Mouse (Mus musculus) lung, postnatal 0 days (tissue): ENCODE results near the gene Commd6. TPM values are rescaled to one million over a fixed set of nuclear protein-coding genes. Genes with fewer than 3 reads are reported as not detected.

Source experiments
- ATAC-seq: fragments of 200-750 bp; cut with Nextera tagmentation; 2 replicates; pipeline ENCODE4 v1.8.0; 2017; ENCODE audit warnings: moderate library complexity
- DNase-seq: peaks from one replicate; pipeline ENCODE4 v3.0.0-alpha.2; 2016; ENCODE audit warnings: low spot score
- H3K27ac ChIP-seq: fragments of 300-500 bp; sonication (generic); 2 replicates; pipeline ENCODE4 v1.5.1; 2014; ENCODE audit warnings: antibody characterized with exemption, mild to moderate bottlenecking, low read length, mixed read lengths
- H3K27me3 ChIP-seq: fragments of 300-500 bp; sonication (generic); replicated peaks from 2 replicates; pipeline ENCODE4 v1.6.1; 2014; ENCODE audit warnings: low read length, mixed read lengths; ENCODE audit not compliant: insufficient read depth
- H3K36me3 ChIP-seq: fragments of 300-500 bp; sonication (generic); 2 replicates; pipeline ENCODE4 v1.6.1; 2014; ENCODE audit warnings: low read length, mixed read lengths; ENCODE audit not compliant: insufficient read depth
- H3K4me1 ChIP-seq: fragments of 300-500 bp; sonication (generic); 2 replicates; pipeline ENCODE4 v1.6.1; 2014; ENCODE audit warnings: antibody characterized with exemption, low read depth, low read length, mixed read lengths; ENCODE audit not compliant: insufficient read depth
- H3K4me2 ChIP-seq: fragments of 300-500 bp; sonication (generic); replicated peaks from 2 replicates; pipeline ENCODE4 v1.6.1; 2014; ENCODE audit warnings: low read depth, mild to moderate bottlenecking, low read length, moderate library complexity, mixed read lengths
- H3K4me3 ChIP-seq: fragments of 300-500 bp; sonication (generic); 2 replicates; pipeline ENCODE4 v1.5.1; 2014; ENCODE audit warnings: low read depth, low read length
- H3K9ac ChIP-seq: fragments of 300-500 bp; sonication (generic); replicated peaks from 2 replicates; pipeline ENCODE4 v1.6.1; 2014; ENCODE audit warnings: low read depth, mild to moderate bottlenecking
- H3K9me3 ChIP-seq: fragments of 300-500 bp; sonication (generic); 2 replicates; pipeline ENCODE4 v1.6.1; 2016; ENCODE audit warnings: low read length, mixed read lengths
- CTCF ChIP-seq: IDR thresholded peaks from 2 replicates; pipeline ENCODE4 v1.5.1; 2016; ENCODE audit warnings: antibody characterized with exemption, mild to moderate bottlenecking
- EP300 ChIP-seq: IDR thresholded peaks from 2 replicates; pipeline ENCODE4 v1.6.1; 2016; ENCODE audit warnings: antibody characterized with exemption, mild to moderate bottlenecking, control low read depth
- WGBS: fragments of 180-500 bp; shearing (Covaris S2); extraction: QIAGEN DNeasy Blood & Tissue Kit; methylation state at CpG from one replicate; pipeline ENCODE4 v1.1.7; 2014; 5-methylcytosine and 5-hydroxymethylcytosine counted together
- polyA plus RNA-seq: library from polyadenylated mRNA; unstranded; fragments of >200 nt; fragmentation: Nextera tagmentation; extraction: Ambion mirVana; gene quantifications from 2 replicates; pipeline ENCODE4 v1.2.1, GENCODE M21; 2015

Commd6 gene
- polyA plus RNA-seq, 1 experiment from 2014 or later = 86.3 TPM

DNA sequence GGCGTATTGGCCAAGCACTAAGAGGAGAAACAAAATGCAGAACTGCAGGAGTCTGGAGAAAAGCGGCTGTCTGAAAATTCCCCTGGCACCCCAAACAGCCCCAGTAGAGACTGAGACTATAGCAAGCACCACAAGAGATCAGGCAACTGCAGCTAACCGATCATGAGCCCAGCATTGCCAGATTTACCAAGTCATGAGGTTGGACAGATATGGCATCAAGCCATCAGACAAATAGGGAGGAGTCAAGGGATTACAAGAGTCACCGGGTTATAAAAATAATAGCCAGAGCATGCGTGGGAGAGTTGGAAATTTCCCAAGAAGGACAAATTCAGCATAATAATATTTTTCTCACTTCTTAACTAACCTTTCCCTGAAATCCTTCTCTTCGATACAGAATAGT lies 12.1 kb upstream of the Commd6 start:
- Histone ChIP-seq H3K4me1 (peaks cover 3% of the 10 kb centered on the region; the same call in 1 of the 2 replicates), H3K4me2 (no peak overlapping the region), H3K9ac (no peak overlapping the region), H3K27ac (no peak overlapping the region), H3K36me3 (no peaks in the 10 kb centered on the region), H3K9me3 (no peaks in the 10 kb centered on the region), H3K4me3 (no peak overlapping the region), H3K27me3 (no peaks in the 10 kb centered on the region)
- no peak for ATAC-seq
- WGBS = 85% methylated on average over 6 of the region's 6 CpGs
- TF ChIP-seq CTCF (no peak), EP300 (no peak)
- DNase-seq = no peak

DNA sequence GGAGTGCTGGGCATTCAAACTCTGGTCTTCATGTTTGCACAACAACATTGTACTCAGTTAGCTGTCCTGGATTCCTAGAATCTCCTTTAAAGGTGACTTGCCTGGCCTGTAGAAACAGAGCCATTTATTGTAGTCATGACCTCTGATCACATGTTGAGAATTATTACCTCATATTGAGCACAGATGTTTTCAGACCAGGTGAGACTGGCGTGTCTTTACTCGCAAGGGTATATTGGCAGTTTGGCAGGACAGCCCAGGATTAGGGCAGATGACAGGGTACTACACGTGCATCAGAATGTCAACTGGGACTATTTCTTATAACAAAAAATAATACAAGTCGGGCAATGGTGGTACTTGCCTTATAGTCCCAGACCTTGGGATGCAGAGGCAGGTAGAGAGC lies 10.1 kb upstream of the Commd6 start:
- no peak for DNase-seq
- Histone ChIP-seq H3K4me3 (no peak overlapping the region), H3K4me1 (peaks cover 3% of the 10 kb centered on the region; the same call in 1 of the 2 replicates), H3K9ac (no peak overlapping the region), H3K4me2 (no peak overlapping the region), H3K9me3 (no peaks in the 10 kb centered on the region), H3K27ac (no peak overlapping the region), H3K36me3 (no peaks in the 10 kb centered on the region), H3K27me3 (no peaks in the 10 kb centered on the region)
- no peak for TF ChIP-seq EP300
- TF ChIP-seq CTCF = no peak
- ATAC-seq = no peak
- 76% methylated on average over 4 of the region's 4 CpGs for WGBS

GRCm38 (mm10) chr14:101644948-101645347 lies 4.5 kb upstream of the Commd6 start:
- Histone ChIP-seq H3K9me3 (no peaks in the 10 kb centered on the region), H3K27ac (no peak overlapping the region), H3K4me3 (no peak overlapping the region), H3K4me2 (no peak overlapping the region), H3K27me3 (no peaks in the 10 kb centered on the region), H3K9ac (no peak overlapping the region), H3K36me3 (no peaks in the 10 kb centered on the region), H3K4me1 (no peaks in the 10 kb centered on the region)
- TF ChIP-seq CTCF (no peak), EP300 (no peak)
- no peak for ATAC-seq
- no peak for DNase-seq
- WGBS = 80% methylated on average over 1 of the region's 1 CpGs

DNA sequence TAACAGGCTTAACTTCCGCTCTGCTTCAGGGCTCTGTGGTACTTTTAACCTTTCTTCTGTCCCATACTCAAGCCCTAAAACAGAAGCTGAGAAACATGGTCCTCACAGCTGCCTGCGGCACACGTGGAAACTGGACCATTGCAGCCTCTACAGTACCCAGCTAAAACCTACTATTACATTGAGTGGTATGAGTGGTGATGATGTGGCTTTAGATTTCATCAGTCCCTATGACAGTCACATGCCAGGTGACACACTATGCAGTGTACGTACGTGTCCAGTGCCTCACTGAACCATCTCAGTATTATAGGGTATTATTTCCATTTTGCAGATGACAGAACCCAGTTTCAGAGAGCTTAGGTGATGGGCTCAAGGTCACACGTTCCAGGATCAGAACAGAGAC lies 3.1 kb downstream of the Commd6 start:
- no peaks in the 10 kb centered on the region for H3K27me3 ChIP-seq
- H3K4me2 ChIP-seq = no peak overlapping the region
- H3K27ac ChIP-seq = no peak overlapping the region
- ATAC-seq (no peak), DNase-seq (no peak)
- WGBS = 91% methylated on average over 6 of the region's 6 CpGs
- TF ChIP-seq EP300 (no peak), CTCF (no peak)
- no peaks in the 10 kb centered on the region for H3K4me1 ChIP-seq
- no peak overlapping the region for H3K9ac ChIP-seq
- no peak overlapping the region for H3K4me3 ChIP-seq
- peaks cover 8% of the 10 kb centered on the region; the same call in 1 of the 2 replicates for H3K36me3 ChIP-seq
- H3K9me3 ChIP-seq = no peaks in the 10 kb centered on the region

GRCm38 (mm10) chr14:101635765-101636164 lies 4.7 kb downstream of the Commd6 start:
- H3K4me1 ChIP-seq = no peaks in the 10 kb centered on the region
- no peak overlapping the region for H3K4me3 ChIP-seq
- no peaks in the 10 kb centered on the region for H3K9me3 ChIP-seq
- no peak for ATAC-seq
- no peaks in the 10 kb centered on the region for H3K27me3 ChIP-seq
- DNase-seq = no peak
- H3K4me2 ChIP-seq = no peak overlapping the region
- 100% methylated on average over 1 of the region's 1 CpGs for WGBS
- H3K9ac ChIP-seq = no peak overlapping the region
- peak; percentile 44 for TF ChIP-seq CTCF
- TF ChIP-seq EP300 = no peak
- no peak overlapping the region for H3K27ac ChIP-seq
- peaks cover 15% of the 10 kb centered on the region; the same call in 1 of the 2 replicates for H3K36me3 ChIP-seq

DNA sequence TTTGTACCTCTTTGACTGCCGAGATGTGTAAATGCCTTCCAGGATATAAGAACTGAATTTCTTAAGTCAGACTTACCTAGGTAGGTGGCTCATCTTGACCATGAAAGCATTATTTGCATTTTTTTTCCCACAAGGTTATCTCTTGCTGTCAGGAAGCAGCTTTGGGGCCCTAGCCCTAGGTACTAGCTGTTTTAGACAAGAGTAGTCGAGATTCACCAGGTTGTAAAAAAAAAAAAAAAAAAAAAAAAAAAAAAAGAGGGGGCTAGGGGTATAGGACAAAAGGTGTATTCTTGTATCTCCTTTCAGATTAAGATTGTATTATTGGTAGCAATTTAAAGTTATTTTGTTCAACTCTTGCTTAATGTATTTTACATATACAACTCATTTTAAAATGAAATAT lies 9.9 kb downstream of the Commd6 start:
- ATAC-seq (no peak), DNase-seq (no peak)
- WGBS = 87% methylated on average over 2 of the region's 2 CpGs
- Histone ChIP-seq H3K27ac (no peak overlapping the region), H3K9ac (no peak overlapping the region), H3K4me3 (no peak overlapping the region), H3K36me3 (peaks cover 15% of the 10 kb centered on the region; the same call in 1 of the 2 replicates), H3K4me2 (no peak overlapping the region), H3K4me1 (no peaks in the 10 kb centered on the region), H3K9me3 (no peaks in the 10 kb centered on the region), H3K27me3 (no peaks in the 10 kb centered on the region)
- no peak for TF ChIP-seq CTCF
- TF ChIP-seq EP300 = no peak

GRCm38 (mm10) chr14:101617680-101618079 lies 22.8 kb downstream of the Commd6 start:
- no peaks in the 10 kb centered on the region for H3K9me3 ChIP-seq
- H3K36me3 ChIP-seq = no peaks in the 10 kb centered on the region
- no peak overlapping the region for H3K27ac ChIP-seq
- H3K4me2 ChIP-seq = no peak overlapping the region
- 87% methylated on average over 5 of the region's 5 CpGs for WGBS
- TF ChIP-seq EP300 = no peak
- TF ChIP-seq CTCF = no peak
- H3K9ac ChIP-seq = no peak overlapping the region
- no peaks in the 10 kb centered on the region for H3K4me1 ChIP-seq
- H3K4me3 ChIP-seq = no peak overlapping the region
- DNase-seq (no peak), ATAC-seq (no peak)
- no peaks in the 10 kb centered on the region for H3K27me3 ChIP-seq
